Mouse (Mus musculus): Measurements from ENCODE around the gene Trim12c.

GRCm38 (mm10) chr7:104352717-104353599, at the start of gene Trim12c:
- peak; percentile 67 for TF ChIP-seq GATA1 (IDR thresholded peaks at IDR 0.05; ENCODE audit: low read depth, low read length)
- TF ChIP-seq EP300 (IDR thresholded peaks at IDR 0.05; ENCODE audit: low read depth in 1 of 2, low read length in 2 of 2): peak; percentile 65 to 76
- no peak; the same call in 1 of the 2 replicates for TF ChIP-seq MAX (IDR thresholded peaks at IDR 0.05; ENCODE audit: low read length)
- no peak for TF ChIP-seq E2F4 (IDR thresholded peaks at IDR 0.05; ENCODE audit: borderline replicate concordance, low read depth, low read length)
- TF ChIP-seq USF2 (IDR thresholded peaks at IDR 0.05; ENCODE audit: borderline replicate concordance in 1 of 2, insufficient read depth in 1 of 2, low read depth in 1 of 2, low read length in 2 of 2): no peak
- TF ChIP-seq CTCF (IDR thresholded peaks at IDR 0.05 in 2 of 3, conservative IDR thresholded peaks at IDR 0.05 in 1 of 3; ENCODE audit: control insufficient read depth in 1 of 3, insufficient read depth in 1 of 3, low read depth in 2 of 3, low read length in 3 of 3, poor library complexity in 1 of 3, severe bottlenecking in 1 of 3): no peak
- peak; percentile 17; the same call in 1 of the 2 replicates for TF ChIP-seq MYC (IDR thresholded peaks at IDR 0.05; ENCODE audit: low read depth, low read length)
- TF ChIP-seq POLR2A (IDR thresholded peaks at IDR 0.05; ENCODE audit: control insufficient read depth in 1 of 2, insufficient read depth in 1 of 2, low read depth in 1 of 2, low read length in 2 of 2, poor library complexity in 1 of 2): no peak; a peak in 1 of 4 replicates
- TF ChIP-seq MEF2A (IDR thresholded peaks at IDR 0.05; ENCODE audit: extremely low read depth, insufficient replicate concordance, low read depth, low read length, poor library complexity, severe bottlenecking): no peak
- peak; percentile 34; the same call in 1 of the 2 replicates for TF ChIP-seq CHD2 (IDR thresholded peaks at IDR 0.05; ENCODE audit: low read length)
- no peak for TF ChIP-seq POLR2AphosphoS2 (IDR thresholded peaks at IDR 0.05; ENCODE audit: low read length)
- no peak for TF ChIP-seq KAT2A (conservative IDR thresholded peaks at IDR 0.05; ENCODE audit: low read depth, low read length)
- no peak for TF ChIP-seq GABPA (IDR thresholded peaks at IDR 0.05; ENCODE audit: low read depth, low read length)
